Mouse (Mus musculus) ES-Bruce4 (cell line): Measurements from ENCODE around the gene Rcsd1.

Experiments used
- CTCF ChIP-seq: IDR thresholded peaks from one replicate; pipeline ENCODE4 v1.8.1; 2011; ENCODE audit warnings: low read depth, low read length
- EP300 ChIP-seq: IDR thresholded peaks from 2 replicates; pipeline ENCODE4 v1.6.1; 2011; ENCODE audit warnings: low read depth, low read length; ENCODE audit not compliant: insufficient read depth
- POLR2A ChIP-seq: IDR thresholded peaks from one replicate; pipeline ENCODE4 v1.8.1; 2011; ENCODE audit warnings: low read length; ENCODE audit not compliant: insufficient read depth

GRCm38 (mm10) chr1:165701562-165701961 is 8.0 kb downstream of the Rcsd1 start:
- no peak for TF ChIP-seq CTCF
- TF ChIP-seq POLR2A: no peak
- no peak for TF ChIP-seq EP300
